Mouse (Mus musculus) left cerebral cortex, adult 9 months (tissue): ENCODE results near the gene Ilf2.

Source experiments
- DNase-seq, 2 experiments: peaks; one replicate each; pipeline ENCODE4 v3.0.0; 2022; ENCODE audit warnings: low spot score in 2 of 2

Gene Ilf2

GRCm38 (mm10) chr3:90508950-90509746 lies 33.2 kb downstream of the Ilf2 start, which contains the start of gene Chtop:
TSS of gene Chtop (minus strand) at chr3:90509498.
- peak; percentile 95 to 99 for DNase-seq

- no peak for DNase-seq
Measured at GRCm38 (mm10) chr3:90509747-90510123, 33.8 kb downstream of the Ilf2 start.

DNA sequence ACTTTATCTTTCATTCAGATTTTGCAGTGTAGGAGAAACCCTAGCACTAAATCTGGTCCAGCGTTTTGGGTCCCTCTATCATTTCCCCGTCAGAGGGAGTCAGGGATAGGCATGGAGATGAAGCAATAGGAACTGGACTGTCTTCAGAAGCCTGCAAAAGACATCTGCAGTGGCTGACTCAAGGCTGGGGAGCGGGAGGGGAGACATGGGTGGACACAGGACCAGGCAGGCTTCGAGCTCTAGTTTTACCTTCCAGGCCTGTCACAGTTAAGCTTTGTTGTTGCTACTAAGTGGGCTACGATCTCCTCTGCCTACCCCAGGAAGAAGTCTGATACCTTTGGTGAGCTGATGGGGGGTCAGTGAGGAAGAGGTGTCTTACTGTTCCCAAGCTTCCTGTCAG lies 36.4 kb downstream of the Ilf2 start:
- DNase-seq, result no peak

GRCm38 (mm10) chr3:90512948-90513642 lies 37.2 kb downstream of the Ilf2 start:
- DNase-seq, result no peak

- peak in 1 of 2 experiments; percentile 63 for DNase-seq
Measured at GRCm38 (mm10) chr3:90513796-90514590, 38.1 kb downstream of the Ilf2 start, which contains the start of the genes S100a1 and S100a13. TSS of gene S100a1 (minus strand) at chr3:90514392. TSS of gene S100a13 (plus strand) at chr3:90514435.

DNA sequence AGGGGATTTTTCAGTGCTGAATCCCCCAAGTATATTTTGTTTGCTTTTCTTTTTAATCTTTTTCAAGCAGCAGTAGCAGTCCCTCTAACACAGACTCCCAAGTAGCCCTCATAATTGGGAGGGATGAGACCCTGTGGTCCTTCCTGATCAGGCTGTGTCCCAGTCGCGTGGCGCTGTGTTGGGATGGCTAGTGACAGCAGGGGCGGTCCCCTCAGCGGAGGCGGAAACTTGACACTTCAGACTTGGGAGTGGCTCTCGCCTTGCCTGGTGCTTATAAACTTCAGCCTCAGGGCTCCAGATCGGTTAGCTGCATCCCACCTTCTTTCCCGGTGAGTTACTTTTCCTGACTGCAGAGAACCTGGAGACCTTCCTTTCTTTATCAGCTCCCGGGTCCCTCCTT lies 38.8 kb downstream of the Ilf2 start:
- no peak for DNase-seq

DNA sequence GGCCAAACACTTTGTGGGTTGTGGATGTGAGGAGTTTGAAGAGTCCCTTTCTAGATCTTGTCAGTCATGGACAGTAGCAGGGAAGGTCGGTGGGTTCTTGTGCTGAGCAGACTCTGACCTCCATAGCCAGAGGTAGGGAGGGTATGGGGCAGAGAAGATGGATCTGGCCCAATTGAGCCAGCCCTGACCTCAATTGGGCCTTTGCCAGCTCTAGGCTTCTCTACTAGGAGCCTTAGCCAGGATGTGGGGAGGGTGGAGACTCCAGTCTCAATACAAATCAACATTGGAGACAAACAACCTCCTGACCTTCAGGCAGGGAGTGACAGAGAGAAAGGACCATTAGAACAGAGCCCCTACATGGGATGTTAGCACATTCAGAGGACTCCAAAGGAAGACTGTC lies 39.3 kb downstream of the Ilf2 start:
- DNase-seq, result no peak

DNA sequence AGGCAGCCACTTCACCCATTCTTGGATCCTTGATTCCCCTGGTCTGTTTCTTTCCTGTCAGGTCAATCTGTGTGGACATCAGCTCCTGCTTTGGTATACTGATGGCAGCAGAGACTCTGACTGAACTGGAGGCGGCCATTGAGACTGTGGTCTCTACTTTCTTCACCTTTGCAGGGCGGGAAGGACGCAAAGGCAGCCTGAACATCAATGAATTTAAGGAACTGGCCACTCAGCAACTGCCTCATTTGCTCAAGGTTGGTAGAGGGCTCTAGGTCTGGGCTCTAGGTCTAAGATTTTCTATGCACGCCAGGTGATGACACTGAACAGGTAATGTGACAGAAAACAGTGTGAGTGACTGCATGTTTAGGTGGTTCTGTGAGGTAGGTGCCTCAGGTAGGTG lies 39.9 kb downstream of the Ilf2 start:
- no peak for DNase-seq

DNA sequence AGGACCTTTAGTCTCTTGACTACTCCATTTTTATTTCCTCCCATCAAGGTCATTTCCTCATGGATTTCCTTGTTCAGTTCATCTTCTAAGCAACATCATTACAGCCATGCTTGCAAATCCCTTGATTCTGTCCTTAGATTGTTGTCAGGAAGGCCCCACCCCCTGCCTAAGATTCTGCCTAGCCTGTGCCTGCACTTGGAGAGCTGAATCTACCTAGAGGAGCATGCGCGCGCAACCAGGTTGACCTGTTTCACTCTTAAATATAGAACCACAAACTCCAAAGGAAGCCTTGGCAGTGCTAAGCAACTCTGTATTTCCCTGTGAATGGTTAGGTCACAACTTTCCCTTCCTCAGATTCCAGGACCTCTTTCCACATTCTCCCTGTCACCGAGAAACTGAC lies 41.8 kb downstream of the Ilf2 start:
- no peak for DNase-seq

- peak in 1 of 2 experiments; percentile 65 for DNase-seq
Measured at GRCm38 (mm10) chr3:90525421-90525820, 49.5 kb downstream of the Ilf2 start.

DNA sequence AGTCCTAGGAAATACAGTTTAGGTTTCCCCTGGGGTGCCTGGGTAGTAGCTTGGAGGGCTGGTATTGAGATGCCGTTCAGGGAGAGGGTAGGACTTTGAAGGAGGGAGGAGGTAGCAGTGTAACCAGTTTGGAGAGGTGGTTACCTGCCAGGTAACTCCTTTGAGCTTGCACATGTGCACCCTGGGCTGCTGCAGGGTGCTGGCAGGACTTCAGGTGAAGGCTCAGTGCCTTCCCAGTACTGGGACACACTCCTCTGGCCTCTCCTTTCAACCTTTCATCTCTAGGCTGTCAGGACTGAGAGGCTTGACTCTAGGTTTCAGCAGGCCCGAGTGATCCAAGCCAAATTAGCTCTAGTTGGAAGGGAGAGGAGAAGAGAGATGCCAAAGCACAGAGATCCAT lies 50.1 kb downstream of the Ilf2 start:
- DNase-seq, result no peak

DNA sequence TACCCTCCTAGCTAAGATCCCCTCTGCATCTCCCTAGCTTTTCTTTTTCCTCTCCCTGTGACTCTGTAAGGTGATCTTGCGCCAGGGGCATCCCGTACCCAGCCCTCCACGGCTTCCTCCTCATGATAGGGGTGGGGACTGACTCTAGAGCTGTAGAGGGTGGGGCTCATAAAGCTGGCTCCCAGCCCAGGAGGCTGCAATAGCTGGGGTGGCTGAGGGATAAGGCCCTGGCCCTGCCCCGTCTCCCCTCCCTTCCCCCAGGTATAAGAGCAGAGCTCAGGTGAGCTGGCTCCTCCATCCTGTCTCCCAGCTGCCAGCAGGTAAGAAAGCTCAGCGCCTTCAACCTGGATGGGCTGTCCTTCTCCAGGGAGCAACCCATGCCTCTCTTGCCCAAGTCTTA lies 50.7 kb downstream of the Ilf2 start, which contains the start of gene S100a14:
TSS of gene S100a14 (plus strand) at position 277 of the 400 bp plus-strand sequence.
- no peak for DNase-seq

DNA sequence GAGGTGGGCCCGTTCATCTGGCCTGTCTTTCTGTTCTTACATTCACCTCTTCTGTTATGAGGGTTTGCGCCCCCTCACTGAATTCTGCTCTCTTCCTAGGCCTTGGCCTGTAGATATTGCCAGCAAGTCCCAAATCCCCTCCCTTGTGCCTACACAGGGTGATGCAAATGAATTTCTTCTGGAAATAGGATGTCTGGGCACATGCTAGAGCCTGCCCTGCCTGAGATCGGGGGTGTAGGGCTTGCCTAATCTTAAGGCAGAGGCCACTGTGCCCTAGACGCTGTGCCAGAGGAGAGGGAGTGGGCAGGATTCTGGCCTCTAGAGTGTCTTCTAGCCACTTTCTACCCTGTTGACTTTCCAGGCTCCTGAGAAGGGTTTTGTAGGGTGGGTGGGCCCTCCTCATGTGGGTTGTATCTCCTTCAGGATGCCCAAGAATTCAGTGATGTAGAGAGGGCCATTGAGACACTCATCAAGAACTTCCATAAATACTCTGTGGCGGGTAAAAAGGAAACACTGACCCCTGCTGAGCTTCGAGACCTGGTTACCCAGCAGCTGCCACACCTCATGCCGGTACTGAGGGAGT lies 51.5 kb downstream of the Ilf2 start:
- no peak for DNase-seq

DNA sequence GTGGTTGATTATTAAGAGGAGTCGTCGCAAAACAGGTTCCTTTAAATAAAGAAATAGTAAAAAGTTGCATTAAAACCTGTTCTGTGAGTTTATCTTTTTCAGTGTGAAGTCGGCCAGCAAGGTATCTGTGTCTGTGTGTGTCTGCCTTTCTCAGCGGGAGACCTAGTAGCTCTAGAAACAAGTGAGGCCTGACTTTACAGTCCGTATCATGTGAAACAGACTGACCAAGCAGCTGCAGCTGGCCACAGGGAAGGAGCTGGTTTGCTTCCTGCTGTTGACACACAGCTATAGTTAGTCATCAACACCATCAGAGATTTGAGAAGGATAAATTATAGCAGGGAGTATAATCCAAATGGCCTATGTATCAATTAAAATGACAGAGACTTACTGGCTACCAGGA lies 55.8 kb downstream of the Ilf2 start:
- DNase-seq, result no peak

- DNase-seq, result no peak
Measured at GRCm38 (mm10) chr3:90535446-90535845, 59.5 kb downstream of the Ilf2 start.

GRCm38 (mm10) chr3:90537141-90537904 lies 61.4 kb downstream of the Ilf2 start, which contains the start of gene S100a16:
TSS of gene S100a16 (plus strand) at chr3:90537254.
- DNase-seq, result no peak

DNA sequence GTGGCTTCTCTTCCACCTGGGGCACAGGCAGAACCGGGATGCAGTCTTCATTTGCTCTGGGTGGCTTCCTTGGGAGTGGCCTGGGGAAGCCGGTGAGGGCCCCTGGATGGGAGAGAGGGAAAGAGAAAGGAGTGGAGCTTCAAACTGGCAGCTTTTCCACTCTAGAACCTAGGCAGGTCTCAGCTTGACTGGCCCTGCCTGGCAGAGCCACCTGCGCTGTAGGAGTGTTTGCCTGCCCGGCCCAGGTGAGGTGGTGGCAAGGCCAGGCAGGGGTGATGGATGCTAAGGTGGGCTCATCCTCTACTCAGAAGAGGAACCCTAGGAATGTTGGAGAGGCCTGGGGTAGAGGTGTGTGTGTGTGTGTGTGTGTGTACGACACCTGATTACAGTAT lies 62.0 kb downstream of the Ilf2 start:
- DNase-seq, result no peak
